Mouse (Mus musculus): ENCODE results near the gene Rpl38. TPM values are rescaled to one million over a fixed set of nuclear protein-coding genes. Genes with fewer than 3 reads are reported as not detected.

Rpl38 gene
- polyA plus RNA-seq, 1 experiment from 2014 or later: 959 TPM

- Histone ChIP-seq H3K4me3 (peak within 1 kb of the TSS; percentile 72), H3K27ac (peak within 1 kb of the TSS; percentile 85), H3K9me3 (no peaks in the 10 kb centered on the region), H3K4me1 (replicated peaks) (peaks cover 56% of the 10 kb centered on the region), H3K36me3 (peaks cover 41% of the 10 kb centered on the region), H3K27me3 (ENCODE audit: insufficient read depth, poor library complexity, severe bottlenecking) (peaks cover 21% of the 10 kb centered on the region)
- WGBS: under 1% methylated on average over 40 of the region's 40 CpGs
- peak; percentile 90 for DNase-seq (ENCODE audit: low spot score)
These were observed 7.1 kb downstream of the Rpl38 start, which contains the start of gene Ttyh2 for GRCm38 (mm10) chr11:114675341-114675825. TSS of gene Ttyh2 (plus strand) at chr11:114675431.

- DNase-seq (ENCODE audit: low spot score): peak; percentile 45
- Histone ChIP-seq H3K27me3 (ENCODE audit: insufficient read depth, poor library complexity, severe bottlenecking) (peaks cover 21% of the 10 kb centered on the region), H3K4me3 (peak overlapping the region; percentile 72), H3K4me1 (replicated peaks) (peaks cover 56% of the 10 kb centered on the region), H3K27ac (peak overlapping the region; percentile 85), H3K36me3 (peaks cover 36% of the 10 kb centered on the region), H3K9me3 (no peaks in the 10 kb centered on the region)
- 2% methylated on average over 27 of the region's 27 CpGs for WGBS
These were observed 7.6 kb downstream of the Rpl38 start for GRCm38 (mm10) chr11:114675826-114676401.

- H3K36me3 ChIP-seq: peaks cover 31% of the 10 kb centered on the region
- H3K27ac ChIP-seq: peak overlapping the region; percentile 85
- peak; percentile 36 for DNase-seq (ENCODE audit: low spot score)
- H3K9me3 ChIP-seq: no peaks in the 10 kb centered on the region
- peaks cover 21% of the 10 kb centered on the region for H3K27me3 ChIP-seq (ENCODE audit: insufficient read depth, poor library complexity, severe bottlenecking)
- peaks cover 57% of the 10 kb centered on the region for H3K4me1 ChIP-seq (replicated peaks)
- H3K4me3 ChIP-seq: peak overlapping the region; percentile 72
- WGBS: 6% methylated on average over 14 of the region's 14 CpGs
These were observed 8.1 kb downstream of the Rpl38 start for GRCm38 (mm10) chr11:114676431-114676830.

GRCm38 (mm10) chr11:114676896-114677530 lies 8.7 kb downstream of the Rpl38 start:
- peaks cover 21% of the 10 kb centered on the region for H3K27me3 ChIP-seq (ENCODE audit: insufficient read depth, poor library complexity, severe bottlenecking)
- H3K4me3 ChIP-seq: peak overlapping the region; percentile 72
- peak overlapping the region; percentile 85 for H3K27ac ChIP-seq
- peaks cover 57% of the 10 kb centered on the region for H3K4me1 ChIP-seq (replicated peaks)
- H3K36me3 ChIP-seq: peaks cover 25% of the 10 kb centered on the region
- H3K9me3 ChIP-seq: no peaks in the 10 kb centered on the region
- no peak for DNase-seq (ENCODE audit: low spot score)
- WGBS: 32% methylated on average over 9 of the region's 9 CpGs

GRCm38 (mm10) chr11:114679582-114679981 lies 11.3 kb downstream of the Rpl38 start:
- no peak overlapping the region for H3K4me3 ChIP-seq
- no peaks in the 10 kb centered on the region for H3K9me3 ChIP-seq
- WGBS: 88% methylated on average over 8 of the region's 8 CpGs
- no peak for DNase-seq (ENCODE audit: low spot score)
- peaks cover 60% of the 10 kb centered on the region for H3K4me1 ChIP-seq (replicated peaks)
- peaks cover 21% of the 10 kb centered on the region for H3K27me3 ChIP-seq (ENCODE audit: insufficient read depth, poor library complexity, severe bottlenecking)
- no peaks in the 10 kb centered on the region for H3K36me3 ChIP-seq
- H3K27ac ChIP-seq: no peak overlapping the region

GRCm38 (mm10) chr11:114680291-114680690 lies 12.0 kb downstream of the Rpl38 start:
- peaks cover 64% of the 10 kb centered on the region for H3K4me1 ChIP-seq (replicated peaks)
- WGBS: 71% methylated on average over 10 of the region's 10 CpGs
- DNase-seq (ENCODE audit: low spot score): no peak
- peak overlapping the region; percentile 50; the same call in 1 of the 2 replicates for H3K27ac ChIP-seq
- H3K27me3 ChIP-seq (ENCODE audit: insufficient read depth, poor library complexity, severe bottlenecking): peaks cover 21% of the 10 kb centered on the region
- no peaks in the 10 kb centered on the region for H3K36me3 ChIP-seq
- no peak overlapping the region for H3K4me3 ChIP-seq
- no peaks in the 10 kb centered on the region for H3K9me3 ChIP-seq

GRCm38 (mm10) chr11:114681054-114681453 lies 12.7 kb downstream of the Rpl38 start:
- Histone ChIP-seq H3K4me3 (no peak overlapping the region), H3K27me3 (ENCODE audit: insufficient read depth, poor library complexity, severe bottlenecking) (peaks cover 18% of the 10 kb centered on the region), H3K9me3 (no peaks in the 10 kb centered on the region), H3K27ac (peak overlapping the region; percentile 26; the same call in 1 of the 2 replicates), H3K36me3 (no peaks in the 10 kb centered on the region), H3K4me1 (replicated peaks) (peaks cover 63% of the 10 kb centered on the region)
- WGBS: 57% methylated on average over 5 of the region's 5 CpGs
- no peak for DNase-seq (ENCODE audit: low spot score)

GRCm38 (mm10) chr11:114682321-114682900 lies 14.1 kb downstream of the Rpl38 start:
- WGBS: 91% methylated on average over 13 of the region's 13 CpGs

GRCm38 (mm10) chr11:114683029-114683721 lies 14.9 kb downstream of the Rpl38 start:
- no peak overlapping the region for H3K27ac ChIP-seq
- peaks cover 63% of the 10 kb centered on the region for H3K4me1 ChIP-seq (replicated peaks)
- no peak overlapping the region for H3K4me3 ChIP-seq
- 89% methylated on average over 10 of the region's 10 CpGs for WGBS
- 0 out of 2 replicates have a peak, but pooled peaks cover 6% of the 10 kb centered on the region for H3K36me3 ChIP-seq
- no peaks in the 10 kb centered on the region for H3K9me3 ChIP-seq
- no peak for DNase-seq (ENCODE audit: low spot score)
- no peaks in the 10 kb centered on the region for H3K27me3 ChIP-seq (ENCODE audit: insufficient read depth, poor library complexity, severe bottlenecking)

More at GRCm38 (mm10) chr11:114682321-114682900, 14.1 kb downstream of the Rpl38 start:
- no peaks in the 10 kb centered on the region for H3K9me3 ChIP-seq
- H3K36me3 ChIP-seq: 0 out of 2 replicates have a peak, but pooled peaks cover 6% of the 10 kb centered on the region
- no peak overlapping the region for H3K27ac ChIP-seq
- peaks cover 58% of the 10 kb centered on the region for H3K4me1 ChIP-seq (replicated peaks)
- H3K27me3 ChIP-seq (ENCODE audit: insufficient read depth, poor library complexity, severe bottlenecking): peaks cover 4% of the 10 kb centered on the region; the same call in 1 of the 2 replicates
- DNase-seq (ENCODE audit: low spot score): no peak
- no peak overlapping the region for H3K4me3 ChIP-seq

- 76% methylated on average over 20 of the region's 20 CpGs for WGBS
- H3K27ac ChIP-seq: peak overlapping the region; percentile 76
These were observed 15.6 kb downstream of the Rpl38 start for GRCm38 (mm10) chr11:114683722-114684621.

GRCm38 (mm10) chr11:114684627-114685373 lies 16.5 kb downstream of the Rpl38 start:
- Histone ChIP-seq H3K4me1 (replicated peaks) (peaks cover 55% of the 10 kb centered on the region), H3K9me3 (no peaks in the 10 kb centered on the region), H3K27ac (peak overlapping the region; percentile 76), H3K27me3 (ENCODE audit: insufficient read depth, poor library complexity, severe bottlenecking) (no peaks in the 10 kb centered on the region), H3K36me3 (peaks cover 10% of the 10 kb centered on the region; the same call in 1 of the 2 replicates), H3K4me3 (no peak overlapping the region)
- DNase-seq (ENCODE audit: low spot score): peak; percentile 37
- WGBS: 63% methylated on average over 14 of the region's 14 CpGs

More at GRCm38 (mm10) chr11:114683722-114684621, 15.6 kb downstream of the Rpl38 start:
- DNase-seq (ENCODE audit: low spot score): peak; percentile 15
- no peaks in the 10 kb centered on the region for H3K9me3 ChIP-seq
- no peak overlapping the region for H3K4me3 ChIP-seq
- H3K36me3 ChIP-seq: 0 out of 2 replicates have a peak, but pooled peaks cover 6% of the 10 kb centered on the region
- no peaks in the 10 kb centered on the region for H3K27me3 ChIP-seq (ENCODE audit: insufficient read depth, poor library complexity, severe bottlenecking)
- peaks cover 63% of the 10 kb centered on the region for H3K4me1 ChIP-seq (replicated peaks)
